Mouse (Mus musculus): ENCODE results near the gene Yy1. TPM values are rescaled to one million over a fixed set of nuclear protein-coding genes. Genes with fewer than 3 reads are reported as not detected.
A peak's percentile ranks its signal among the peaks of the same experiment; 100 is the strongest.

Yy1 gene
- total RNA-seq, 2 experiments from 2014 or later, result 40.3 to 67.2 TPM

DNA sequence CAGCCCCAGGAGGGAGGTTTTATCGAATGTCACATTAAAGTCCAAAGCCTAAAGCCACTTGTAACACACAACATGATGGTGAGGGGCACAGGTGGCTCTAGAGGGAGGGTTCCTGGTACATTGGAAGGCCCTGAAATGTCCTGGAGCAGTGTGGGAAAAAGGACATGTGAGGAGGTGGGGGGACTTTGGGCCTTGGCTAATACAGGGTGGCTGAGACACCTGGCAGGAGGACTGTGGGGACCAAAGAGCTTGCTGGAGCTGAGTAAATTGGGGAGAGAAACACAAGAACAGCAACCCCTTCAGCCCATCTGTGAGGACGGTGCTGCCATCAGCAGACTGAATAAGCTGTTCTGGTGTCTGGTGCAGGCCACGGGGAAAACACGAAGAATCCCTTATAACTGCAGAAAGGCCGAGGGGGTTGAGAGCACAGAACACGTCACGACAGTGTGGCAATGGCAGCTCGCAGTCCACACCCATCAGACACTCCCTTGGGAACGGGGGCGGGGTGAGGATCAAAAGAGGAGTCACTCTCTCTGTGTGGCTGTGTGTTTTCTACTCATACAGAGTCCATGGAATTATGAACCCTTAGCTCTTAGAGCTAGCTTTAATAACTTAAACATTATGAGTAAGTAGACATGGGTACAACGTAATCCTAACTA, 24.4 kb upstream of the Yy1 start:
- no peak for ATAC-seq (ENCODE audit: poor library complexity, severe bottlenecking)

DNA sequence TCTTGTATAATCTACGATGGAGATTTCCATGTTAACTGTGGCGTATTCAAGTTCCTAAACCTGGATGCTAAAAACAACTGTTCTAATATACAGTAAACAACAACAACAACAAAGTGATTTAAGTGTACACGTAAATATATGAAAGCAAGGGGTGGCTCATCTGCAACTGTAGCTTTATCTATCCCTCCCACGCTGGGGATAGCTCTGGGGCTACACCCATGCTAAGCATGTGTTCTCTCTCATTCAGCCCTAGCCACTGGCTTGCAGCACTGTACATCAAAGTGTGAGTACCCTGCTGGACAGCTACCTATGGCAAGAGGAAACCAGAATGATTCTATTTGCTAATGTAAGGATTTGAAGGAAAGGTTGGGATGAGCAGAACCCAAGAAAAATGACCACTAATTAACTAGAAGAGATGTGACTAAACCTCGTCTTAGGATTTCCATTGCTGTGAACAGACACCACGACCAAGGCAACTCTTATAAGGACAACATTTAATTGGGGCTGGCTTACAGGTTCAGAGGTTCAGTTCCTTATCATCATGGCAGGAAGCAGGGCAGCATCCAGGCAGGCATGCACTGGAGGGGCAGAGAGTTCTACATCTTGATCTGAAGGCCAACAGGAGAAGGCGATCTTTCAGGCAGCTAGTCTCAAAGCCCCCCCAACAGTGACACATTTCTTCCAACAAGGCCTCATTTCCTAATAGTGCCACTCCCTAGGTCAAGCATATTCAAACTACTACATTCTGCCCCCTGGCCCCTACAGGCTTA, 12.5 kb upstream of the Yy1 start:
- no peak for ATAC-seq (ENCODE audit: poor library complexity, severe bottlenecking)

- ATAC-seq (ENCODE audit: poor library complexity, severe bottlenecking), result no peak
Observed at GRCm38 (mm10) chr12:108785161-108785560, 7.6 kb upstream of the Yy1 start.

- no peak for ATAC-seq (ENCODE audit: poor library complexity, severe bottlenecking)
Observed at GRCm38 (mm10) chr12:108787329-108787728, 5.4 kb upstream of the Yy1 start.

- ATAC-seq (ENCODE audit: poor library complexity, severe bottlenecking), result peak; percentile 39
Observed at GRCm38 (mm10) chr12:108792152-108792545, 624 bp upstream of the Yy1 start.

GRCm38 (mm10) chr12:108793453-108793941, 724 bp downstream of the Yy1 start:
- ATAC-seq (ENCODE audit: poor library complexity, severe bottlenecking), result no peak

GRCm38 (mm10) chr12:108794078-108794711, 1.4 kb downstream of the Yy1 start:
- peak; percentile 54 for ATAC-seq (ENCODE audit: poor library complexity, severe bottlenecking)

- ATAC-seq (ENCODE audit: poor library complexity, severe bottlenecking), result no peak
Observed at GRCm38 (mm10) chr12:108794979-108795537, 2.3 kb downstream of the Yy1 start.

DNA sequence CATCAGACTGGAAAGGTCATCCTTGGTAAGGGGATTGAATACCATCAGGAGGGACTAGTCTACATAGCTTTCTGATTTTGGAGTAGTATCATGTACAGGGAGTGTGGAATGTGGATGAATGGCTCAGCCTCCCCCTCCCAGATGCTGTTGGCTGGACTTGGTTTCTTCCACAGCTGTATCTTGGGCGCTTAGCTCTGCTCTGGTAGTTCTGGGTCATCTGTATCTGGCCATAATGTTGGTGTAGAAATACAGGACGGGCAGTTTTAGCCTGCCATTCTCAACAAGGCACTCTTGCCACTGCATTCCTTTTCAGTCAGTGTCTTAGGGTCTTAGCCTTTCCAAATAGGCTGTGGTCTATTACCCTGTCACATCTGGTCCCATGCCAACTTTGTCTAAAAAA, 8.8 kb downstream of the Yy1 start:
- no peak for ATAC-seq (ENCODE audit: poor library complexity, severe bottlenecking)

- ATAC-seq (ENCODE audit: poor library complexity, severe bottlenecking), result no peak
Observed at GRCm38 (mm10) chr12:108804388-108804787, 11.6 kb downstream of the Yy1 start.

DNA sequence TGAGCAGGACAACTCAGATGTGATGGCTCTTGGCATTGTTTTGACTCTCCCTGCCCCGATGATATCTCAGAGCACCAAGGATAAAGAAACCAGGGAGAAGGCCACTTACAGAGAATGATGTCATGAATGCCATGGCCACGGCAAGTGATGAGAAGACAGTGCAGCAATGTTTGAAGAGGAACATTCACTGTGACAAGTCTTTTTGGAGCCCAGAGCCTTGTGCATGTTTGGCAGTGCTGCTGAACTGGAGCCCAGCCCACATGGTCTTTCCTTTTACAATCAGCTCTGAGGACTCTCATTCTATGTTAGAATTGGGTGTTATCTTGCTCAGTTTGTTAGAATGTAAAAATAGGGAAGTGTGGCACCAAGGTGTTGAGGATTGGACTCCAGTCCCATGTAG, 15.7 kb downstream of the Yy1 start:
- ATAC-seq (ENCODE audit: poor library complexity, severe bottlenecking), result no peak

- ATAC-seq (ENCODE audit: poor library complexity, severe bottlenecking), result no peak
Observed at GRCm38 (mm10) chr12:108809771-108810170, 17.0 kb downstream of the Yy1 start.

DNA sequence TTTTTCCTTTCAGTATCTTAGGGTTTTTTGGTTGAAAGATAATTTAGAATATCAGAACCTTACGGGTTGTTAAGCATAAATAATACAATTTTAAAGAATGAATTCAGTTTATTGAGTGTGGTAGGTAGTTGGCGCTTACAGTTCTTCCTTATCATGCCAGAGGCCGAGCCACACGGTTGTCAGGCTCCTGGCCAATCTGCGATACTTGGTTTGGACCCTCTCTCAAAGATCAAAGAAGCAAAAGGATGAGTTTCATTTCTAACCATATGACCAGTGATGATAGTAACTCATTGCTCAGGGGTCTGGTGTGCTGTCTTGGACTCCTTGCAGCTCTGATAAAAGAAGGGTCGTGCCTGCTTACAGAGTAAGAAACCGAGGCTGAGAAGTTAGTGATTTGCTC, 17.5 kb downstream of the Yy1 start:
- ATAC-seq (ENCODE audit: poor library complexity, severe bottlenecking), result no peak

DNA sequence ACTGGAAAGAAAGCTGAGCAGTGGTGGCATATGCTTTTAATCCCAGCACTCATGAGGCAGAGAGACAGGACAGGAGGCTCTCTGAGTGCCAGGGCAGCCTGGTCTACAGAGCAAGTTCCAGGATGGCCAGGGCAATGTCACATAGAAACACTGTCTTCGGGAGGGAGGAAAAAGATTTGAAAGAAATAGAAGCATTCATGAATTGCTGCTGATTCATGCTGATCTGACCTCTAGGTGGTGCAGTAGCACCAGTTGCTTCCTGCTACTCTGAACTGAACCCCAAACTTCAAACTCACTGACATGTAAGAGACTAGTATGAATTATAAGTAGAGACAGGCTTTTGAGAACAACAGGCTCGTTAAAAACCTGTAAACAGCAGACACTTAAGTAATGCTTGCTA, 18.4 kb downstream of the Yy1 start:
- ATAC-seq (ENCODE audit: poor library complexity, severe bottlenecking), result peak; percentile 72

GRCm38 (mm10) chr12:108812463-108812862, 19.7 kb downstream of the Yy1 start:
- ATAC-seq (ENCODE audit: poor library complexity, severe bottlenecking), result no peak

GRCm38 (mm10) chr12:108814470-108814869, 21.7 kb downstream of the Yy1 start:
- no peak for ATAC-seq (ENCODE audit: poor library complexity, severe bottlenecking)

DNA sequence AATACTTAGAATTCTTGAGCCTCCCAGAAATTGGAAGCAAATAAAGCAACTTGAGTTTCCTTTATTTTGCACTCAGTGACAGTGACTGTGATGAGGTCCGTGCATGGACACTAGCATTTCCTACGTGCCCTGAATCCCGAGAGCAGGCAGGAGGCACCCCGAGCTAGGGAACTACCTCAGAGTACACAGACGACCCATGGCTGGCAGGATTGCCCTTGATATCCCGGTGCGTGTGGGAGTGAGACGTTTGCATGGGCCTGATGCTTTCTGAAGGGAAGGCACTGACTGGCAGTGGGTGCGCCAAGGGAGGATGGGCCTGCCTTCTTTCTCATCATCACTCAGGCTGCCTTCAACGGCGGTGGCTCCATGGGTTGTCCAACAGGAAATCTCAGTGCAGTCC, 23.8 kb downstream of the Yy1 start:
- ATAC-seq (ENCODE audit: poor library complexity, severe bottlenecking), result no peak

DNA sequence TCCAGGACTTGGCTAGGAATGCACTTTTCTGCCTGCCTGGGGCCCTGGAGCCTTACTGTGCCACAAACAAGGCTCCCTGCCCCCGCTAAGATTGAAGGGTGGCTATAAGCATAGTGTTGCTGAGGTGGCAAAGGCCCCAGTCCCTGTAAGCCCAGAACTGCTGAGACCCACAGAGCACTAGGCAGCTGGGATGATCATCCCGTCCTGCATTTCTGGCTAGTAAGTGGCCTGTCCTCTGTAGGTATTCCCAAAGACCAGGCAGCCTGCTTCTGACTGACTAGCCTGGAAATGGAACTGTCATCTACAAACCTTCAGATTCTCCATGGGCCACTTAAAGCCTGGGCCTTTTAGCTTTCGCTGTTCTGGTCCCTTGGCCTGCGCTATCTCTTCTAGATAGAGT, 27.7 kb downstream of the Yy1 start:
- ATAC-seq (ENCODE audit: poor library complexity, severe bottlenecking), result no peak

- ATAC-seq (ENCODE audit: poor library complexity, severe bottlenecking), result no peak
Observed at GRCm38 (mm10) chr12:108823036-108823435, 30.3 kb downstream of the Yy1 start.

DNA sequence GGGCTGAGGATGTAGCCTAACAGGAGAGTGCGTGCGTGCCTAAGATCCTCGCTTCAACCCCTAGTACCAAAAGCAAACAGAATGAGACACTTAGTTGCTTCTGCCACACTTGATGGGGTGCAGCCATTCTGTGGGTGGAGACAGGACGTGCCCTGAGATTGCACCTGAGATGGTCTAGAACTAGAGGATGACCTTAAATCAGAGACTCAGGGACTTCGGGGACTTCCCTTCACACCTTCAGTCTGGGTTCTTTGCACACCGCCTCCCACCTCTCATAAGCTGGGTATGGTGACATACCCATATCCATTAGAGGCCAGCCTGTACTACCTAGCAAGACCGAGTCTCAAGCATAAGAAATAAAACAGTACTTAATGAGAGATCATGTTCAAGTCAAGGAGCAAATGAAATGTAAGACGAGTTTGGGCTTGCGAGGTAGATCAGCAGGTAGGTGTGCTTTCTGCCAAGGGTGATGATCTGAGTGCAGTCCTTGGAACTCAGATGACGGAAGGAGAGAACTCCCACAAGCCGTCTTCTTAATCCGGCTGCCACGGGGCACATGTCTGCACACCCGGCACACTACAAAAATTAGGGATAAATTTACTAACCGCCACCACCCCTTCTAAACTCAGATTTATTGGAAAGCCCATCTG, 31.6 kb downstream of the Yy1 start:
- ATAC-seq (ENCODE audit: poor library complexity, severe bottlenecking), result no peak

Measured in megakaryocyte, adult 5-6 weeks (primary cell).